Comparison of ENCODE assay signal across 9 mouse cellular contexts in genomic region chr5:75152791-75153625, GRCm38 (mm10). TPM values are rescaled to one million over a fixed set of nuclear protein-coding genes. Genes with fewer than 3 reads are reported as not detected.
A peak's percentile ranks its signal among the peaks of the same experiment; 100 is the strongest.
DNase-seq lines count a peak whose midpoint lies in the region; ATAC-seq and TF ChIP-seq lines count a peak whose summit lies in the region.
"Had no signal": no experiment of that assay in that cellular context is flagged by ENCODE, and none has a peak within 500 bp of the region (broad histone marks: within the 10 kb centered on the region; RNA-seq: fewer than 3 reads in every experiment).

No protein-coding gene starts in this region.

- peaks cover 43% of the 10 kb centered on the region for H3K27me3 ChIP-seq in intestine, embryonic 16.5 days (replicated peaks; ENCODE audit: control insufficient read depth, insufficient read depth, low read length)
- H3K27me3 ChIP-seq in lung, embryonic 16.5 days (ENCODE audit: control insufficient read depth, insufficient read depth, low read depth, low read length), result peaks cover 33% of the 10 kb centered on the region
- H3K27me3 ChIP-seq in testis, adult 2 months (ENCODE audit: control insufficient read depth, insufficient read depth, low read length), result peaks cover 7% of the 10 kb centered on the region; the same call in 1 of the 2 replicates

- TF ChIP-seq CTCF in bone marrow, adult 2 months (IDR thresholded peaks at IDR 0.05; ENCODE audit: control insufficient read depth, insufficient read depth, low read length), result no peak
- no peak for TF ChIP-seq CTCF in testis, adult 2 months (IDR thresholded peaks at IDR 0.05; ENCODE audit: control insufficient read depth, insufficient read depth, insufficient replicate concordance, low read depth, low read length)

- H3K4me3 ChIP-seq in bone marrow, adult 2 months (replicated peaks; ENCODE audit: control insufficient read depth, low read depth, low read length), result no peak overlapping the region
- H3K4me3 ChIP-seq in intestine, embryonic 16.5 days (ENCODE audit: low read length), result peak overlapping the region; percentile 56
- H3K4me3 ChIP-seq in lung, embryonic 16.5 days (ENCODE audit: low read length), result peak overlapping the region; percentile 65
- peak overlapping the region; percentile 68 for H3K4me3 ChIP-seq in testis, adult 2 months (ENCODE audit: control insufficient read depth, low read depth, low read length)
- H3K4me3 ChIP-seq: erythroblast, embryonic 14.5 days had no signal

- no peaks in the 10 kb centered on the region; the same call in 1 of the 2 replicates for H3K4me1 ChIP-seq in bone marrow, adult 2 months (ENCODE audit: control insufficient read depth, insufficient read depth, low read length)
- peaks cover 30% of the 10 kb centered on the region for H3K4me1 ChIP-seq in intestine, embryonic 16.5 days (ENCODE audit: control insufficient read depth, insufficient read depth, low read length)
- H3K4me1 ChIP-seq in lung, embryonic 16.5 days (replicated peaks; ENCODE audit: control insufficient read depth, insufficient read depth, low read length), result peaks cover 13% of the 10 kb centered on the region
- peaks cover 27% of the 10 kb centered on the region for H3K4me1 ChIP-seq in testis, adult 2 months (ENCODE audit: control insufficient read depth, insufficient read depth, low read length)

- peak overlapping the region; percentile 85 for H3K4me2 ChIP-seq in intestine, embryonic 16.5 days (ENCODE audit: low read depth, low read length)
- peak overlapping the region; percentile 81 for H3K4me2 ChIP-seq in lung, embryonic 16.5 days (ENCODE audit: low read depth, low read length)

- TF ChIP-seq POLR2A in bone marrow, adult 2 months (IDR thresholded peaks at IDR 0.05; ENCODE audit: borderline replicate concordance, control insufficient read depth, low read depth, low read length), result no peak
- no peak for TF ChIP-seq POLR2A in testis, adult 2 months (IDR thresholded peaks at IDR 0.05; ENCODE audit: control insufficient read depth, low read depth, low read length)

- peak overlapping the region; percentile 15; the same call in 1 of the 2 replicates for H3K27ac ChIP-seq in bone marrow, adult 2 months (ENCODE audit: control insufficient read depth, insufficient read depth, low read depth, low read length, poor library complexity)
- peak overlapping the region; percentile 89 for H3K27ac ChIP-seq in intestine, embryonic 16.5 days (ENCODE audit: low read length)
- peak overlapping the region; percentile 94 for H3K27ac ChIP-seq in lung, embryonic 16.5 days (ENCODE audit: low read length)
- peak overlapping the region; percentile 14; the same call in 1 of the 2 replicates for H3K27ac ChIP-seq in testis, adult 2 months (ENCODE audit: control insufficient read depth, insufficient read depth, low read depth, low read length)

- DNase-seq in adrenal gland, postnatal 10 days, result peak; percentile 47
- no peak for DNase-seq in adrenal gland, adult 18-20 months (ENCODE audit: low spot score in 2 of 2)
- peak; percentile 66 for DNase-seq in gastrocnemius, postnatal 10 days
- DNase-seq in thymus, postnatal 14 days, result no peak

- WGBS in bone marrow, adult 2 months, result 3% methylated on average over 72 of the region's 72 CpGs
- under 1% methylated on average over 72 of the region's 72 CpGs for WGBS in intestine, embryonic 16.5 days
- under 1% methylated on average over 71 of the region's 72 CpGs for WGBS in lung, embryonic 16.5 days

- ATAC-seq in intestine, embryonic 16.5 days, result no peak
- ATAC-seq in lung, embryonic 16.5 days (ENCODE audit: low read depth), result peak; percentile 24; the same call in 1 of the 2 replicates

- no peaks in the 10 kb centered on the region for H3K9me3 ChIP-seq in intestine, embryonic 16.5 days (ENCODE audit: control insufficient read depth, low read length)
- no peaks in the 10 kb centered on the region for H3K9me3 ChIP-seq in lung, embryonic 16.5 days (ENCODE audit: control insufficient read depth, low read length)

- no peaks in the 10 kb centered on the region for H3K36me3 ChIP-seq in intestine, embryonic 16.5 days (ENCODE audit: control insufficient read depth, insufficient read depth, low read length)
- no peaks in the 10 kb centered on the region for H3K36me3 ChIP-seq in lung, embryonic 16.5 days (ENCODE audit: control insufficient read depth, insufficient read depth, low read length)
- H3K36me3 ChIP-seq in testis, adult 2 months (ENCODE audit: control insufficient read depth, insufficient read depth, low read length), result no peaks in the 10 kb centered on the region

- H3K9ac ChIP-seq in intestine, embryonic 16.5 days (ENCODE audit: low read depth, low read length), result peak overlapping the region; percentile 65
- H3K9ac ChIP-seq in lung, embryonic 16.5 days (ENCODE audit: low read length), result peak overlapping the region; percentile 68

RNA-seq across cellular contexts. Expression of gene Pdgfra, which starts 0.9 kb away (rescaled TPM):
- total RNA-seq in adrenal gland, postnatal 10 days (2021), result 10 to 100 TPM; 32.1 to 35.6 TPM
- 10 to 100 TPM; 32.4 to 39.2 TPM for total RNA-seq in adrenal gland, adult 18-20 months (2021)
- polyA plus RNA-seq in bone marrow, adult 2 months (2011; ENCODE audit: insufficient read depth, insufficient read length, low replicate concordance, missing spikeins), result 3.7 and 4.1 TPM in 2 replicates
- total RNA-seq in gastrocnemius, postnatal 10 days (2021), result 10 to 100 TPM; 48.9 to 52.1 TPM
- polyA plus RNA-seq in intestine, embryonic 16.5 days (2015; fragmentation: Nextera tagmentation; extraction: Ambion mirVana), result 27.7 and 29.4 TPM in 2 replicates
- 53.3 and 53.6 TPM in 2 replicates for polyA plus RNA-seq in lung, embryonic 16.5 days (2015; fragmentation: Nextera tagmentation; extraction: Ambion mirVana)
- polyA plus RNA-seq in testis, adult 2 months (2012; rRNA removed), result 3.9 TPM in 2 replicates
- polyA plus RNA-seq: erythroblast, embryonic 14.5 days had no signal

Comparison
In these comparisons a context has a peak if more than half of its experiments do, and no peak if none do; other contexts are left out.
1. DNase-seq: peak in adrenal gland, postnatal 10 days (single experiment) and gastrocnemius, postnatal 10 days (single experiment); none in adrenal gland, adult 18-20 months (0 of 2) and thymus, postnatal 14 days (single experiment).
2. H3K27ac ChIP-seq: peak in every context shown above with its lines; median percentile 94 in lung, embryonic 16.5 days; 89 in intestine, embryonic 16.5 days; 15 in bone marrow, adult 2 months; 14 in testis, adult 2 months.